Mouse (Mus musculus) stomach, postnatal 0 days (tissue): ENCODE measurements around the gene Ccdc103.

Experiments used
- CTCF ChIP-seq: IDR thresholded peaks from 2 replicates; pipeline ENCODE4 v1.5.1; 2016; ENCODE audit warnings: antibody characterized with exemption, low read depth, mild to moderate bottlenecking, moderate library complexity
- EP300 ChIP-seq: optimal IDR thresholded peaks from 2 replicates; pipeline ENCODE3; 2016; ENCODE audit warnings: antibody characterized with exemption

DNA sequence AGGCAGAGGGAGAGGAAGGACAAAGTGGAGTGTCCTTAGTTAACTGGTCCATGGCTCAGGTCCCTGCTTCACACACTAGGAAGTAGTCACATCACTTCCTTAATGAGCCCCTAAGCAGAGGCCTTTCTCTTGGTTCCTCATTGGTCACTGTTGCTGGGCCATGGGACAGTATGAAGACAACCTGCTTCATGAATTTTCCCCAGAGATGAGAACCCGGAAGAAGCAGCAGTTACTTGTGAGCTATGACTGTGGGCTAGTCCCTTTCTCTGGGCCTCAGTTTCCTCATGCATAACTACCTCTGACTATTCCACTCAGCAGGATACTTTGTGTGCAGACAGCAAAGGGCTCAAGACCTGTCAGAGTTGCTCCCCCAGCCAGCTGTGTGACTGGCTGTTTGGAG is 43.6 kb upstream of the Ccdc103 start:
- no peak for TF ChIP-seq CTCF
- TF ChIP-seq EP300 = no peak
